Comparison of ENCODE assay signal across 8 mouse cellular contexts in genomic region chr11:120581490-120582267, GRCm38 (mm10). TPM values are rescaled to one million over a fixed set of nuclear protein-coding genes. Genes with fewer than 3 reads are reported as not detected.
A peak's percentile ranks its signal among the peaks of the same experiment; 100 is the strongest.
DNase-seq lines count a peak whose midpoint lies in the region; ATAC-seq and TF ChIP-seq lines count a peak whose summit lies in the region.

Gene Arhgdia, minus strand, starts transcription at chr11:120581624.

- H3K4me3 ChIP-seq in ES-Bruce4 (ENCODE audit: low read depth, low read length) = peak within 1 kb of the TSS; percentile 86
- H3K4me3 ChIP-seq in forebrain, embryonic 16.5 days (replicated peaks; ENCODE audit: low read length) = peak within 1 kb of the TSS; percentile 89
- peak within 1 kb of the TSS; percentile 89 for H3K4me3 ChIP-seq in neural tube, embryonic 15.5 days (replicated peaks)

- H3K36me3 ChIP-seq in ES-Bruce4 (ENCODE audit: control insufficient read depth, insufficient read depth, low read length, poor library complexity, severe bottlenecking) = peaks cover 37% of the 10 kb centered on the region
- peaks cover 24% of the 10 kb centered on the region; the same call in 1 of the 2 replicates for H3K36me3 ChIP-seq in forebrain, embryonic 16.5 days (ENCODE audit: control insufficient read depth, insufficient read depth)
- H3K36me3 ChIP-seq in neural tube, embryonic 15.5 days = peaks cover 48% of the 10 kb centered on the region

- intact Hi-C loops in heart, postnatal 25 days (cut with DNase I) = loop anchor here (2.0 kb wide), 1 partner anchor 15 kb away; no protein-coding TSS in a partner anchor

- peaks cover 4% of the 10 kb centered on the region for H3K4me1 ChIP-seq in ES-Bruce4 (ENCODE audit: control insufficient read depth, insufficient read depth, low read length)
- peaks cover 18% of the 10 kb centered on the region for H3K4me1 ChIP-seq in forebrain, embryonic 16.5 days (replicated peaks; ENCODE audit: control insufficient read depth, insufficient read depth, low read length)
- H3K4me1 ChIP-seq in neural tube, embryonic 15.5 days = peaks cover 28% of the 10 kb centered on the region

- DNase-seq in cerebellum, adult 11-12 months = peak; percentile 88
- DNase-seq in heart, postnatal 25 days (ENCODE audit: low spot score) = peak; percentile 79
- DNase-seq in layer of hippocampus, adult 18-20 months (ENCODE audit: low spot score in 2 of 2) = peak; percentile 85 to 91
- peak; percentile 86 to 89 for DNase-seq in lung, adult 18-20 months
- DNase-seq in testis, postnatal 10 days (ENCODE audit: low spot score) = peak; percentile 94

- H3K27ac ChIP-seq in ES-Bruce4 (ENCODE audit: insufficient read depth, low read length) = peak within 1 kb of the TSS; percentile 87
- peak within 1 kb of the TSS; percentile 88 for H3K27ac ChIP-seq in forebrain, embryonic 16.5 days (ENCODE audit: low read length)
- H3K27ac ChIP-seq in neural tube, embryonic 15.5 days (replicated peaks) = peak within 1 kb of the TSS; percentile 97

- peak within 1 kb of the TSS; percentile 86 for H3K9ac ChIP-seq in ES-Bruce4 (ENCODE audit: low read depth, poor library complexity, severe bottlenecking)
- H3K9ac ChIP-seq in forebrain, embryonic 16.5 days (replicated peaks; ENCODE audit: low read depth, low read length) = peak within 1 kb of the TSS; percentile 85
- peak within 1 kb of the TSS; percentile 91 for H3K9ac ChIP-seq in neural tube, embryonic 15.5 days (replicated peaks)

- no peaks in the 10 kb centered on the region for H3K9me3 ChIP-seq in ES-Bruce4 (replicated peaks; ENCODE audit: control insufficient read depth, insufficient read depth, low read length, poor library complexity, severe bottlenecking)
- no peaks in the 10 kb centered on the region for H3K9me3 ChIP-seq in forebrain, embryonic 16.5 days (ENCODE audit: control insufficient read depth, low read length)
- H3K9me3 ChIP-seq in neural tube, embryonic 15.5 days (replicated peaks) = no peaks in the 10 kb centered on the region

- H3K27me3 ChIP-seq in ES-Bruce4 (ENCODE audit: control insufficient read depth, insufficient read depth, low read length, poor library complexity, severe bottlenecking) = no peaks in the 10 kb centered on the region
- H3K27me3 ChIP-seq in forebrain, embryonic 16.5 days (replicated peaks; ENCODE audit: control insufficient read depth, insufficient read depth, low read length) = no peaks in the 10 kb centered on the region
- H3K27me3 ChIP-seq in neural tube, embryonic 15.5 days (replicated peaks) = no peaks in the 10 kb centered on the region

- H3K4me2 ChIP-seq in forebrain, embryonic 16.5 days (ENCODE audit: low read length) = peak within 1 kb of the TSS; percentile 98
- peak within 1 kb of the TSS; percentile 96 for H3K4me2 ChIP-seq in neural tube, embryonic 15.5 days

- no peak for TF ChIP-seq POLR2A in ES-Bruce4 (IDR thresholded peaks at IDR 0.05; ENCODE audit: insufficient read depth, low read length)

- no peak for TF ChIP-seq CTCF in ES-Bruce4 (IDR thresholded peaks at IDR 0.05; ENCODE audit: low read depth, low read length)

- TF ChIP-seq EP300 in ES-Bruce4 (IDR thresholded peaks at IDR 0.05; ENCODE audit: insufficient read depth, low read depth, low read length) = 0 out of 2 replicates have a peak, but pooled peaks have one; percentile 56

- peak; percentile 70 for ATAC-seq in forebrain, embryonic 16.5 days
- peak; percentile 80 for ATAC-seq in neural tube, embryonic 15.5 days (ENCODE audit: low FRiP score)

- 4% methylated on average over 64 of the region's 75 CpGs for WGBS in forebrain, embryonic 16.5 days
- 5% methylated on average over 70 of the region's 75 CpGs for WGBS in neural tube, embryonic 15.5 days

RNA-seq across cellular contexts. Expression of gene Arhgdia, which starts in this region (rescaled TPM):
- 269 and 298 TPM in 2 replicates for polyA plus RNA-seq in ES-Bruce4 (2011; ENCODE audit: insufficient read depth, insufficient read length, low read depth, missing spikeins)
- 477 and 485 TPM in 2 replicates for polyA plus RNA-seq in forebrain, embryonic 16.5 days (2015; fragmentation: Nextera tagmentation; extraction: Ambion mirVana)
- total RNA-seq in heart, postnatal 25 days (2021) = 100 to 1,000 TPM; 142 to 158 TPM
- 100 to 1,000 TPM; 293 to 295 TPM for total RNA-seq in layer of hippocampus, adult 18-20 months (2021)
- 488 and 542 TPM in 2 replicates for polyA plus RNA-seq in neural tube, embryonic 15.5 days (2015; fragmentation: Nextera tagmentation; extraction: Ambion mirVana)

Comparison
In these comparisons a context has a peak if more than half of its experiments do, and no peak if none do; other contexts are left out.
1. Peak in every context shown above with its lines: DNase-seq, ATAC-seq, H3K4me3 ChIP-seq and H3K27ac ChIP-seq.